Mouse (Mus musculus) midbrain, embryonic 13.5 days (tissue): Measurements from ENCODE around the gene Psmd14. TPM values are rescaled to one million over a fixed set of nuclear protein-coding genes. Genes with fewer than 3 reads are reported as not detected.

ENCODE experiments used
- ATAC-seq: fragments of 200-750 bp; cut with Nextera tagmentation; 2 replicates; pipeline ENCODE4 v1.8.0; 2017; ENCODE audit warnings: mild to moderate bottlenecking, moderate TSS enrichment, moderate library complexity
- H3K27ac ChIP-seq: fragments of 300-500 bp; sonication (generic); 2 replicates; pipeline ENCODE4 v1.5.1; 2015; ENCODE audit warnings: inconsistent platforms, mild to moderate bottlenecking, moderate library complexity
- H3K27me3 ChIP-seq: fragments of 300-500 bp; sonication (generic); 2 replicates; pipeline ENCODE4 v1.6.1; 2015; ENCODE audit warnings: mild to moderate bottlenecking, inconsistent platforms
- H3K36me3 ChIP-seq: fragments of 300-500 bp; sonication (generic); 2 replicates; pipeline ENCODE4 v1.6.1; 2015; ENCODE audit warnings: mild to moderate bottlenecking, inconsistent platforms
- H3K4me1 ChIP-seq: fragments of 300-500 bp; sonication (generic); replicated peaks from 2 replicates; pipeline ENCODE4 v1.6.1; 2015; ENCODE audit warnings: inconsistent platforms
- H3K4me2 ChIP-seq: fragments of 300-500 bp; sonication (generic); replicated peaks from 2 replicates; pipeline ENCODE4 v1.6.1; 2015; ENCODE audit warnings: moderate library complexity, mild to moderate bottlenecking, inconsistent platforms
- H3K4me3 ChIP-seq: fragments of 300-500 bp; sonication (generic); replicated peaks from 2 replicates; pipeline ENCODE4 v1.5.1; 2015; ENCODE audit warnings: mild to moderate bottlenecking, inconsistent platforms
- H3K9ac ChIP-seq: fragments of 300-500 bp; sonication (generic); replicated peaks from 2 replicates; pipeline ENCODE4 v1.6.1; 2015; ENCODE audit warnings: mild to moderate bottlenecking, inconsistent platforms
- H3K9me3 ChIP-seq: fragments of 300-500 bp; sonication (generic); 2 replicates; pipeline ENCODE4 v1.6.1; 2016; ENCODE audit warnings: mild to moderate bottlenecking, inconsistent platforms
- WGBS: fragments of 180-500 bp; shearing (Covaris S2); methylation state at CpG from one replicate; pipeline ENCODE4 v1.1.7; 2015; 5-methylcytosine and 5-hydroxymethylcytosine counted together
- microRNA-seq: library from miRNA; unstranded; fragments of <30 nt; microRNA quantifications from one replicate; pipeline ENCODE4, GENCODE M21; 2016
- polyA plus RNA-seq: library from polyadenylated mRNA; unstranded; fragments of >200 nt; fragmentation: Nextera tagmentation; extraction: Ambion mirVana; gene quantifications from 2 replicates; pipeline ENCODE4 v1.2.1, GENCODE M21; 2015

Gene Psmd14
- polyA plus RNA-seq, 1 experiment from 2014 or later: 220 TPM

- peak overlapping the region; percentile 47 for H3K4me3 ChIP-seq
- peaks cover 56% of the 10 kb centered on the region for H3K27me3 ChIP-seq
- peak overlapping the region; percentile 71 for H3K9ac ChIP-seq
- 3% methylated on average over 65 of the region's 66 CpGs for WGBS
- H3K36me3 ChIP-seq: no peaks in the 10 kb centered on the region
- ATAC-seq: peak; percentile 80
- peak overlapping the region; percentile 78 for H3K27ac ChIP-seq
- no peaks in the 10 kb centered on the region for H3K9me3 ChIP-seq
- H3K4me1 ChIP-seq: peaks cover 24% of the 10 kb centered on the region
- peak overlapping the region; percentile 77 for H3K4me2 ChIP-seq
Observed at GRCm38 (mm10) chr2:61815583-61816313, 104.3 kb downstream of the Psmd14 start.

- no peaks in the 10 kb centered on the region for H3K36me3 ChIP-seq
- peaks cover 10% of the 10 kb centered on the region; the same call in 1 of the 2 replicates for H3K4me1 ChIP-seq
- peaks cover 33% of the 10 kb centered on the region for H3K27me3 ChIP-seq
- H3K9ac ChIP-seq: no peak overlapping the region
- no peak overlapping the region for H3K4me3 ChIP-seq
- no peaks in the 10 kb centered on the region for H3K9me3 ChIP-seq
- H3K27ac ChIP-seq: no peak overlapping the region
- H3K4me2 ChIP-seq: no peak overlapping the region
- ATAC-seq: no peak
- WGBS: 91% methylated on average over 1 of the region's 1 CpGs
Observed at GRCm38 (mm10) chr2:61818197-61818596, 106.7 kb downstream of the Psmd14 start.

- Histone ChIP-seq H3K9ac (no peak overlapping the region), H3K36me3 (no peaks in the 10 kb centered on the region), H3K9me3 (no peaks in the 10 kb centered on the region), H3K27me3 (peaks cover 17% of the 10 kb centered on the region; the same call in 1 of the 2 replicates), H3K4me2 (no peak overlapping the region), H3K4me3 (no peak overlapping the region), H3K4me1 (peaks cover 5% of the 10 kb centered on the region; the same call in 1 of the 2 replicates), H3K27ac (no peak overlapping the region)
- no peak for ATAC-seq
- 78% methylated on average over 4 of the region's 4 CpGs for WGBS
Observed at GRCm38 (mm10) chr2:61820203-61820602, 108.7 kb downstream of the Psmd14 start.

- H3K9me3 ChIP-seq: no peaks in the 10 kb centered on the region
- H3K27me3 ChIP-seq: no peaks in the 10 kb centered on the region
- H3K27ac ChIP-seq: no peak overlapping the region
- no peaks in the 10 kb centered on the region for H3K36me3 ChIP-seq
- H3K4me3 ChIP-seq: no peak overlapping the region
- 89% methylated on average over 1 of the region's 1 CpGs for WGBS
- no peak overlapping the region for H3K9ac ChIP-seq
- H3K4me2 ChIP-seq: no peak overlapping the region
- no peaks in the 10 kb centered on the region for H3K4me1 ChIP-seq
- ATAC-seq: no peak
Observed at GRCm38 (mm10) chr2:61823426-61824140, 112.1 kb downstream of the Psmd14 start.

GRCm38 (mm10) chr2:61837243-61837806 is 125.8 kb downstream of the Psmd14 start:
- H3K4me1 ChIP-seq: no peaks in the 10 kb centered on the region

More at GRCm38 (mm10) chr2:61837243-61837806, 125.8 kb downstream of the Psmd14 start:
- H3K27me3 ChIP-seq: no peaks in the 10 kb centered on the region
- no peak for ATAC-seq
- 73% methylated on average over 2 of the region's 2 CpGs for WGBS
- no peak overlapping the region for H3K9ac ChIP-seq
- H3K4me2 ChIP-seq: no peak overlapping the region
- H3K27ac ChIP-seq: no peak overlapping the region
- no peak overlapping the region for H3K4me3 ChIP-seq
- no peaks in the 10 kb centered on the region for H3K36me3 ChIP-seq
- H3K9me3 ChIP-seq: no peaks in the 10 kb centered on the region

Small RNA genes within 50 kb of the gene (microRNA-seq; reads per million reads assigned to microRNA genes)
- gene Gm22403: not detected

Other genes with a start within 250 kb of the Psmd14 start
- gene Tank, start 133.1 kb upstream of the Psmd14 start, polyA plus RNA-seq: 28.3 and 32.2 TPM in 2 replicates
- 1.2 and 3.9 TPM in 2 replicates for gene Tbr1, start 91.2 kb downstream of the Psmd14 start, polyA plus RNA-seq